In the genomic region with DNA sequence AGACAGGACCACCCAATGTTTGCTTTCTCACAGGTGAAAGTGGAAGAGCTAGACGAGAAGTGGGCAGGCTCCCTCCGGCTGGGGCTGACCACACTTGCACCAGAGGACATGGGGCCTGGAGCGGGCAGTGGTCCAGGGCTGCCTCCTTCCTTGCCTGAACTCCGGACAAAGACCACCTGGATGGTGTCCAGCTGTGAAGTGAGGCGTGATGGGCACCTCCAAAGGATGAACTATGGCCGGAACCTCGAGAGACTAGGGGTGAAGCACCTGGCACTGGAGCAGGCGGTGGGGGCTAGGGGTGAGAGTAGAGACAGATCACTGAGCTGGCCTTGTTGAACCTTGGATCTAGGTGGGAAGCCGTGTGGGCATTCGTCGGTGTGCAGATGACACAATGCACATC, we compare ENCODE assay signal across 20 mouse cellular contexts. TPM values are rescaled to one million over a fixed set of nuclear protein-coding genes. Genes with fewer than 3 reads are reported as not detected.
DNase-seq lines count a peak whose midpoint lies in the region; TF ChIP-seq lines count a peak whose summit lies in the region.
"Had no signal": no experiment of that assay in that cellular context is flagged by ENCODE, and none has a peak within 500 bp of the region (broad histone marks: within the 10 kb centered on the region; RNA-seq: fewer than 3 reads in every experiment).

No protein-coding gene starts in this region.

- no peak for TF ChIP-seq CTCF in kidney, adult 2 months (conservative IDR thresholded peaks at IDR 0.05; ENCODE audit: insufficient read depth, insufficient read length, low read depth, low read length)

- H3K4me3 ChIP-seq in kidney, adult 2 months (ENCODE audit: insufficient read depth, low read depth, low read length) = peak overlapping the region; percentile 39
- H3K4me3 ChIP-seq: embryonic facial prominence, embryonic 15.5 days; erythroblast, embryonic 14.5 days; forebrain, embryonic 10.5 days; heart, adult 2 months; hindbrain, embryonic 15.5 days had no signal

- peaks cover 17% of the 10 kb centered on the region for H3K4me1 ChIP-seq in kidney, adult 2 months (ENCODE audit: control insufficient read depth, insufficient read depth, low read length)

- 57% methylated on average over 11 of the region's 11 CpGs for WGBS in kidney, adult 2 months

- TF ChIP-seq POLR2A in kidney, adult 2 months (IDR thresholded peaks at IDR 0.05; ENCODE audit: low read depth, low read length) = no peak

- no peaks in the 10 kb centered on the region for H3K27me3 ChIP-seq in kidney, adult 2 months (replicated peaks; ENCODE audit: control insufficient read depth, insufficient read depth, low read length)
- H3K27me3 ChIP-seq: CH12.LX; embryonic facial prominence, embryonic 15.5 days; hindbrain, embryonic 15.5 days; Patski had no signal

- H3K27ac ChIP-seq in kidney, adult 2 months (ENCODE audit: insufficient read depth, low read depth, low read length) = peak overlapping the region; percentile 63
- H3K27ac ChIP-seq: embryonic facial prominence, embryonic 15.5 days; forebrain, embryonic 10.5 days; heart, adult 2 months; hindbrain, embryonic 15.5 days had no signal

- intact Hi-C loops in heart, postnatal 25 days (cut with DNase I) = no loop called here
- intact Hi-C loops in left cerebral cortex, postnatal 14 days (cut with DNase I) = no loop called here

- DNase-seq in heart, adult 11 months = peak; percentile 87
- no peak for DNase-seq in heart, postnatal 25 days (ENCODE audit: low spot score)
- peak; percentile 98 for DNase-seq in kidney, adult 2 months
- peak; percentile 98 for DNase-seq in kidney, adult 9 months
- peak; percentile 94 for DNase-seq in kidney, postnatal 14 days
- no peak for DNase-seq in layer of hippocampus, postnatal 10 days (ENCODE audit: low spot score in 2 of 2)
- no peak for DNase-seq in left cerebral cortex, postnatal 14 days (ENCODE audit: low spot score in 2 of 2)
- DNase-seq in gastrocnemius, postnatal 4 days (ENCODE audit: low spot score in 2 of 2) = no peak
- DNase-seq: adrenal gland, postnatal 14 days; cerebellum, adult 11-12 months; cerebellum, postnatal 10 days; gastrocnemius, postnatal 36 days; heart, adult 2 months; heart, postnatal 36 days had no signal

- no peaks in the 10 kb centered on the region; the same call in 1 of the 2 replicates for H3K36me3 ChIP-seq in kidney, adult 2 months (ENCODE audit: control insufficient read depth, insufficient read depth, low read length)

RNA-seq across cellular contexts. Expression of a gene that starts 5.0 kb away (rescaled TPM):
- 10 to 100 TPM; 24.1 to 26.7 TPM for total RNA-seq in heart, postnatal 25 days (2021)
- 72.9 and 75.5 TPM in 2 replicates for polyA plus RNA-seq in kidney, adult 2 months (2012; rRNA removed)
- total RNA-seq in layer of hippocampus, postnatal 10 days (2021) = 10 to 100 TPM; 27.8 to 30.2 TPM
- 10 to 100 TPM; 24.9 to 26.0 TPM for total RNA-seq in left cerebral cortex, postnatal 14 days (2021)
- 10 to 100 TPM; 35.9 to 44.5 TPM for total RNA-seq in gastrocnemius, postnatal 4 days (2021)

RNA-seq across cellular contexts. Expression of a gene that starts 7.8 kb away (rescaled TPM):
- total RNA-seq in heart, postnatal 25 days (2021) = 10 to 100 TPM; 44.9 to 46.0 TPM
- polyA plus RNA-seq in kidney, adult 2 months (2012; rRNA removed) = 72.0 and 80.1 TPM in 2 replicates
- total RNA-seq in layer of hippocampus, postnatal 10 days (2021) = 100 to 1,000 TPM; 127 to 146 TPM
- total RNA-seq in left cerebral cortex, postnatal 14 days (2021) = 100 to 1,000 TPM; 121 to 125 TPM
- 10 to 100 TPM; 32.3 to 36.9 TPM for total RNA-seq in gastrocnemius, postnatal 4 days (2021)

RNA-seq across cellular contexts. Expression of a gene that starts 7.9 kb away (rescaled TPM):
- total RNA-seq in heart, postnatal 25 days (2021) = under 1 TPM; 0.17 to 0.23 TPM
- polyA plus RNA-seq in kidney, adult 2 months (2012; rRNA removed) = 0.94 and 0.99 TPM in 2 replicates
- 1 to 10 TPM; 2.4 to 2.5 TPM for total RNA-seq in layer of hippocampus, postnatal 10 days (2021)
- total RNA-seq in left cerebral cortex, postnatal 14 days (2021) = under 1 TPM in 1 of 2 experiments, not detected in 1; 0.38 TPM
- 1 to 10 TPM; 3.2 to 4.1 TPM for total RNA-seq in gastrocnemius, postnatal 4 days (2021)

RNA-seq across cellular contexts. Expression of a gene that starts 13.1 kb away (rescaled TPM):
- 100 to 1,000 TPM; 427 TPM for total RNA-seq in heart, postnatal 25 days (2021)
- polyA plus RNA-seq in kidney, adult 2 months (2012; rRNA removed) = 465 and 575 TPM in 2 replicates
- total RNA-seq in layer of hippocampus, postnatal 10 days (2021) = 100 to 1,000 TPM; 479 to 501 TPM
- 100 to 1,000 TPM; 468 to 473 TPM for total RNA-seq in left cerebral cortex, postnatal 14 days (2021)
- 100 to 1,000 TPM; 565 to 571 TPM for total RNA-seq in gastrocnemius, postnatal 4 days (2021)

RNA-seq across cellular contexts. Expression of a gene that starts 13.3 kb away (rescaled TPM):
- total RNA-seq in heart, postnatal 25 days (2021) = 1 to 10 TPM in 1 of 2 experiments, under 1 TPM in 1; 0.88 to 1.1 TPM
- 1.7 and 6.1 TPM in 2 replicates for polyA plus RNA-seq in kidney, adult 2 months (2012; rRNA removed)
- total RNA-seq in layer of hippocampus, postnatal 10 days (2021) = under 1 TPM; 0.16 to 0.21 TPM
- not detected for total RNA-seq in left cerebral cortex, postnatal 14 days (2021)
- total RNA-seq in gastrocnemius, postnatal 4 days (2021) = 1 to 10 TPM in 1 of 2 experiments, under 1 TPM in 1; 0.65 to 1.1 TPM

Comparison
In these comparisons a context has a peak if more than half of its experiments do, and no peak if none do; other contexts are left out.
1. DNase-seq: peak in heart, adult 11 months (single experiment), kidney, adult 2 months (single experiment), kidney, adult 9 months (single experiment) and kidney, postnatal 14 days (single experiment); none in heart, postnatal 25 days (single experiment), layer of hippocampus, postnatal 10 days (0 of 2), left cerebral cortex, postnatal 14 days (0 of 2) and gastrocnemius, postnatal 4 days (0 of 2).